Mouse (Mus musculus) lung, embryonic 16.5 days (tissue): ENCODE measurements around the gene 2410015M20Rik. TPM values are rescaled to one million over a fixed set of nuclear protein-coding genes. Genes with fewer than 3 reads are reported as not detected.

Experiments used
- ATAC-seq: fragments of 200-750 bp; cut with Nextera tagmentation; 2 replicates; pipeline ENCODE4 v1.8.0; 2017; ENCODE audit warnings: low read depth, mild to moderate bottlenecking, moderate library complexity
- H3K27ac ChIP-seq: fragments of 300-500 bp; sonication (generic); 2 replicates; pipeline ENCODE4 v1.5.1; 2014; ENCODE audit warnings: mild to moderate bottlenecking, control low read depth, low read length
- H3K27me3 ChIP-seq: fragments of 300-500 bp; sonication (generic); 2 replicates; pipeline ENCODE4 v1.6.1; 2014; ENCODE audit warnings: low read depth, low read length, mixed read lengths; ENCODE audit not compliant: control insufficient read depth, insufficient read depth
- H3K36me3 ChIP-seq: fragments of 300-500 bp; sonication (generic); 2 replicates; pipeline ENCODE4 v1.6.1; 2014; ENCODE audit warnings: low read length; ENCODE audit not compliant: control insufficient read depth, insufficient read depth
- H3K4me1 ChIP-seq: fragments of 300-500 bp; sonication (generic); replicated peaks from 2 replicates; pipeline ENCODE4 v1.6.1; 2014; ENCODE audit warnings: low read length, mixed read lengths; ENCODE audit not compliant: control insufficient read depth, insufficient read depth
- H3K4me2 ChIP-seq: fragments of 300-500 bp; sonication (generic); 2 replicates; pipeline ENCODE4 v1.6.1; 2014; ENCODE audit warnings: low read depth, low read length, control low read depth
- H3K4me3 ChIP-seq: fragments of 300-500 bp; sonication (generic); 2 replicates; pipeline ENCODE4 v1.5.1; 2014; ENCODE audit warnings: mild to moderate bottlenecking, low read length, control low read depth
- H3K9ac ChIP-seq: fragments of 300-500 bp; sonication (generic); 2 replicates; pipeline ENCODE4 v1.6.1; 2014; ENCODE audit warnings: low read length, control low read depth
- H3K9me3 ChIP-seq: fragments of 300-500 bp; sonication (generic); 2 replicates; pipeline ENCODE4 v1.6.1; 2016; ENCODE audit warnings: low read length; ENCODE audit not compliant: control insufficient read depth
- WGBS: fragments of 180-500 bp; shearing (Covaris S2); extraction: QIAGEN DNeasy Blood & Tissue Kit; methylation state at CpG from one replicate; pipeline ENCODE4 v1.1.7; 2014; 5-methylcytosine and 5-hydroxymethylcytosine counted together
- polyA plus RNA-seq: library from polyadenylated mRNA; unstranded; fragments of >200 nt; fragmentation: Nextera tagmentation; extraction: Ambion mirVana; gene quantifications from 2 replicates; pipeline ENCODE4 v1.2.1, GENCODE M21; 2015

The 2410015M20Rik gene
- polyA plus RNA-seq, 1 experiment from 2014 or later, result 227 TPM

- H3K9me3 ChIP-seq, result no peaks in the 10 kb centered on the region
- H3K27me3 ChIP-seq, result no peaks in the 10 kb centered on the region
- no peak for ATAC-seq
- H3K4me1 ChIP-seq, result no peaks in the 10 kb centered on the region
- no peak overlapping the region for H3K27ac ChIP-seq
- peaks cover 88% of the 10 kb centered on the region for H3K36me3 ChIP-seq
- H3K4me2 ChIP-seq, result no peak overlapping the region
- H3K9ac ChIP-seq, result no peak overlapping the region
- no peak overlapping the region for H3K4me3 ChIP-seq
- WGBS, result 89% methylated on average over 29 of the region's 29 CpGs
These were observed 43.3 kb downstream of the 2410015M20Rik start for GRCm38 (mm10) chr17:56566293-56566692.

- Histone ChIP-seq H3K4me2 (no peak overlapping the region), H3K4me3 (no peak overlapping the region), H3K9ac (no peak overlapping the region), H3K27me3 (no peaks in the 10 kb centered on the region), H3K27ac (no peak overlapping the region), H3K36me3 (peaks cover 55% of the 10 kb centered on the region), H3K4me1 (no peaks in the 10 kb centered on the region), H3K9me3 (no peaks in the 10 kb centered on the region)
- WGBS, result 85% methylated on average over 2 of the region's 2 CpGs
- ATAC-seq, result no peak
These were observed 47.7 kb downstream of the 2410015M20Rik start for GRCm38 (mm10) chr17:56561866-56562265.

- Histone ChIP-seq H3K27me3 (no peaks in the 10 kb centered on the region), H3K4me1 (no peaks in the 10 kb centered on the region), H3K9ac (no peak overlapping the region), H3K4me3 (no peak overlapping the region), H3K9me3 (no peaks in the 10 kb centered on the region), H3K27ac (no peak overlapping the region), H3K36me3 (peaks cover 37% of the 10 kb centered on the region), H3K4me2 (no peak overlapping the region)
- 56% methylated on average over 1 of the region's 1 CpGs for WGBS
- no peak for ATAC-seq
These were observed 49.4 kb downstream of the 2410015M20Rik start for GRCm38 (mm10) chr17:56560131-56560530.

- no peak for ATAC-seq
- Histone ChIP-seq H3K27me3 (no peaks in the 10 kb centered on the region), H3K9me3 (no peaks in the 10 kb centered on the region), H3K4me1 (no peaks in the 10 kb centered on the region), H3K4me2 (no peak overlapping the region), H3K4me3 (no peak overlapping the region), H3K9ac (no peak overlapping the region), H3K27ac (no peak overlapping the region), H3K36me3 (peaks cover 31% of the 10 kb centered on the region)
- WGBS, result 71% methylated on average over 3 of the region's 3 CpGs
These were observed 50.2 kb downstream of the 2410015M20Rik start for GRCm38 (mm10) chr17:56559386-56559785.

GRCm38 (mm10) chr17:56558448-56558847, 51.1 kb downstream of the 2410015M20Rik start:
- Histone ChIP-seq H3K36me3 (peaks cover 22% of the 10 kb centered on the region), H3K27ac (no peak overlapping the region), H3K4me2 (no peak overlapping the region), H3K4me1 (no peaks in the 10 kb centered on the region), H3K27me3 (no peaks in the 10 kb centered on the region), H3K9ac (no peak overlapping the region), H3K4me3 (no peak overlapping the region), H3K9me3 (no peaks in the 10 kb centered on the region)
- peak; percentile 16; the same call in 1 of the 2 replicates for ATAC-seq
- WGBS, result 22% methylated on average over 3 of the region's 3 CpGs

Other genes with a start within 250 kb of the 2410015M20Rik start
- gene Ptprs, start 133.3 kb downstream of the 2410015M20Rik start, polyA plus RNA-seq, result 59.1 and 59.9 TPM in 2 replicates
- gene Znrf4, start 97.3 kb downstream of the 2410015M20Rik start, polyA plus RNA-seq, result not detected in 2 replicates
- 4.8 and 4.9 TPM in 2 replicates for gene Gm20219, start 55.4 kb downstream of the 2410015M20Rik start, polyA plus RNA-seq
- gene Safb2, start 25.2 kb downstream of the 2410015M20Rik start, polyA plus RNA-seq, result 73.7 and 74.8 TPM in 2 replicates
- gene Safb, start 24.9 kb downstream of the 2410015M20Rik start, polyA plus RNA-seq, result 86.9 and 95.7 TPM in 2 replicates
- 1,731 and 1,766 TPM in 2 replicates for gene Rpl36, start 3.6 kb upstream of the 2410015M20Rik start, polyA plus RNA-seq
- gene Lonp1, start 17.1 kb upstream of the 2410015M20Rik start, polyA plus RNA-seq, result 41.1 and 41.7 TPM in 2 replicates
- gene Catsperd, start 18.4 kb upstream of the 2410015M20Rik start, polyA plus RNA-seq, result 0.43 and 0.91 TPM in 2 replicates
- gene Ranbp3, start 63.5 kb upstream of the 2410015M20Rik start, polyA plus RNA-seq, result 80.2 and 92.8 TPM in 2 replicates
- 424 and 435 TPM in 2 replicates for gene Ndufa11, start 108.0 kb upstream of the 2410015M20Rik start, polyA plus RNA-seq
- gene Vmac, start 108.3 kb upstream of the 2410015M20Rik start, polyA plus RNA-seq, result 15.4 and 18.2 TPM in 2 replicates
- 5.1 and 7.3 TPM in 2 replicates for gene Nrtn, start 147.8 kb upstream of the 2410015M20Rik start, polyA plus RNA-seq
- gene Dus3l, start 155.0 kb upstream of the 2410015M20Rik start, polyA plus RNA-seq, result 40.8 and 43.6 TPM in 2 replicates
- 0.84 and 1.5 TPM in 2 replicates for gene Prr22, start 160.5 kb upstream of the 2410015M20Rik start, polyA plus RNA-seq
- 6.7 and 6.9 TPM in 2 replicates for gene Rfx2, start 221.2 kb upstream of the 2410015M20Rik start, polyA plus RNA-seq